Mouse (Mus musculus): ENCODE measurements around the gene AA792892.
"Not testable (repeated sequence)": the region's sequence is repeated elsewhere in the genome, so short reads cannot be mapped to it uniquely, and the experiment has no call there.

The AA792892 gene

DNA sequence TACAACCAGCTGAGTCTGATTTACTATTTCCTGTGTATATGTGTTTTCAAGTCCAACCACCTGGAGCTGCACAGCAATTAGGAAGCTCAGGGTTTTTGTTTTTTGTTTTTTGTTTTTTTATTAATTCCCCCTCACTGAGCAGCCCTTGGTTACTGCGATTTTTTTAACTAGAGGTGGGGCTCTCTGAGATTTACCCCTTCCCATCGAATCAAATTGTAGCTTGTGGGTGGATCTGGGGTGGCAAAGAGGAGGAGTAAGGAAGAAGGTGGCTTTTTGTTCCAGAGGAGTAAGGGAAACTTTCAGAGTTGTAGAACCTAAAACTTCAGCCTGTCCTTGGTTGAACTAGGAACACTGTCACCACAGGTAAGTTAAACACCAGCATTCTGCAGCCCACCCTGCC is at the start of gene AA792892:
Gene AA792892, plus strand, starts transcription at position 301 of the 400 bp plus-strand sequence.
- in situ Hi-C loops (cut with MboI; ENCODE audit: low sequenced_read_pairs), result not testable (repeated sequence)

- in situ Hi-C loops (cut with MboI; ENCODE audit: low sequenced_read_pairs), result not testable (repeated sequence)
These were observed 32.9 kb upstream of the AA792892 start, which contains the start of gene A430089I19Rik for GRCm38 (mm10) chr5:94306696-94307095. Gene A430089I19Rik (minus strand): TSS chr5:94306796.

DNA sequence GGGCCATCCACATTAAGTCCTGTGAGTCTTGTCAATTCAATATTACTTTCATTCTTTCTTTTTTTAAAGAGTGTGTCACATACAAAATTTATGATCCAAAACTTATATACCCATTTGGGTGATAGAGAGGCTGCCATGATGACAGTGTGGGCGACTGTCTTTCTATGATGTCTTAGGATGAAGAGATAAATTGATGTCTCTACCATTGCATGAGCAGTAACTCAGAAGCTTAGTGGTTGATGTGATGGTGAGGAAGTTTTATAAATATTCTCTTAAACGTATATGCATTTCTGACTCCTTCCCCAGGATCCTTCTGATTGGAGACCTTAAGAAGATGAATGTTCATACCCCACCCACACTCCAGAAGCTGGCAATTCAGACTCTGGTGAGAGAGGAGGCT is 25.4 kb upstream of the AA792892 start, which contains the start of gene Gm6502:
Gene Gm6502, plus strand, starts transcription at position 301 of the 400 bp plus-strand sequence.
- in situ Hi-C loops (cut with MboI; ENCODE audit: low sequenced_read_pairs), result not testable (repeated sequence)
